ENCODE assay signal across 10 mouse cellular contexts in the genomic region with DNA sequence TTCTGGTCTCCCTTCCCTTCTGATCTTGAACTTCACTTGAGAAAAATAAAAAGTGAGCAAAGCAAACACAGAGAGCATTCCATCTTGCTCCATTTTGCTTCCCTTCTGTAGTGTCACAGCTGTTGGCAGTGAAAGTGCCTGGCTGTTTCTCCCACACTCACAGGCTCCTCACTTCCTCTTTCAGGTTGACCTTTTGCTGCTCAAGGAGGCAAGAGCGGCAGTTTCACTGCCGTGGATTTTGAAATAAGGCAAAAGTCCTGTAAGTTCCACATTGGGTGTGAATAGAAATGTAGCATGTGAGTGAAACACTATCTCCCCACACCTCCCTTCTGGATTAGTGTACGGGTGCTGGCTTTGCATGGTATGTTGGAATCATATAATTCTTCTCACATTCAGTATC.
A peak's percentile ranks its signal among the peaks of the same experiment; 100 is the strongest.
DNase-seq lines count a peak whose midpoint lies in the region; ATAC-seq and TF ChIP-seq lines count a peak whose summit lies in the region.
"Had no signal": no experiment of that assay in that cellular context is flagged by ENCODE, and none has a peak within 500 bp of the region (broad histone marks: within the 10 kb centered on the region; RNA-seq: fewer than 3 reads in every experiment).

No protein-coding gene starts in this region.

- no peaks in the 10 kb centered on the region for H3K36me3 ChIP-seq in heart, embryonic 10.5 days
- no peaks in the 10 kb centered on the region for H3K36me3 ChIP-seq in lung, postnatal 0 days (ENCODE audit: insufficient read depth, low read length)
- H3K36me3 ChIP-seq in forebrain, embryonic 16.5 days (ENCODE audit: control insufficient read depth, insufficient read depth) = no peaks in the 10 kb centered on the region

- no peak for TF ChIP-seq CTCF in lung, postnatal 0 days (IDR thresholded peaks at IDR 0.05)

- no peak overlapping the region for H3K4me3 ChIP-seq in heart, embryonic 10.5 days
- no peak overlapping the region for H3K4me3 ChIP-seq in lung, postnatal 0 days (ENCODE audit: low read depth, low read length)
- no peak overlapping the region for H3K4me3 ChIP-seq in forebrain, embryonic 16.5 days (replicated peaks; ENCODE audit: low read length)

- H3K9ac ChIP-seq in lung, postnatal 0 days (replicated peaks; ENCODE audit: low read depth) = no peak overlapping the region
- no peak overlapping the region for H3K9ac ChIP-seq in forebrain, embryonic 16.5 days (replicated peaks; ENCODE audit: low read depth, low read length)

- no peak overlapping the region for H3K27ac ChIP-seq in heart, embryonic 10.5 days
- no peak overlapping the region for H3K27ac ChIP-seq in lung, postnatal 0 days (ENCODE audit: low read length)
- H3K27ac ChIP-seq in forebrain, embryonic 16.5 days (ENCODE audit: low read length) = no peak overlapping the region

- H3K9me3 ChIP-seq in heart, embryonic 10.5 days = no peaks in the 10 kb centered on the region
- no peaks in the 10 kb centered on the region for H3K9me3 ChIP-seq in lung, postnatal 0 days (ENCODE audit: low read length)
- no peaks in the 10 kb centered on the region for H3K9me3 ChIP-seq in forebrain, embryonic 16.5 days (ENCODE audit: control insufficient read depth, low read length)

- peaks cover 3% of the 10 kb centered on the region; the same call in 1 of the 2 replicates for H3K4me1 ChIP-seq in heart, embryonic 10.5 days
- no peaks in the 10 kb centered on the region for H3K4me1 ChIP-seq in lung, postnatal 0 days (ENCODE audit: insufficient read depth, low read depth, low read length)
- H3K4me1 ChIP-seq in forebrain, embryonic 16.5 days (replicated peaks; ENCODE audit: control insufficient read depth, insufficient read depth, low read length) = no peaks in the 10 kb centered on the region; the same call in 1 of the 2 replicates

- TF ChIP-seq EP300 in lung, postnatal 0 days (IDR thresholded peaks at IDR 0.05) = no peak

- no peaks in the 10 kb centered on the region for H3K27me3 ChIP-seq in heart, embryonic 10.5 days (ENCODE audit: insufficient read depth, poor library complexity, severe bottlenecking)
- no peaks in the 10 kb centered on the region for H3K27me3 ChIP-seq in lung, postnatal 0 days (replicated peaks; ENCODE audit: insufficient read depth, low read length)
- no peaks in the 10 kb centered on the region for H3K27me3 ChIP-seq in forebrain, embryonic 16.5 days (replicated peaks; ENCODE audit: control insufficient read depth, insufficient read depth, low read length)

- DNase-seq in heart, adult 8-10 months (ENCODE audit: low spot score) = peak; percentile 19
- DNase-seq in heart, embryonic 10.5 days (ENCODE audit: low spot score) = no peak
- peak; percentile 76 for DNase-seq in A20 (ENCODE audit: low read depth, low spot score)
- peak; percentile 17 for DNase-seq in brain, adult 2 months (ENCODE audit: low read depth, low spot score)
- DNase-seq in lung, postnatal 0 days (ENCODE audit: low spot score) = peak; percentile 69
- DNase-seq in cerebellum, postnatal 36 days = no peak
- DNase-seq in ovary, postnatal 14 days (ENCODE audit: low spot score) = no peak
- DNase-seq: cerebellum, adult 9-10 months had no signal

- peak; percentile 61 for ATAC-seq in lung, postnatal 0 days
- ATAC-seq in forebrain, embryonic 16.5 days = no peak
- ATAC-seq: forebrain, embryonic 14.5 days had no signal

- 68% methylated on average over 3 of the region's 3 CpGs for WGBS in heart, embryonic 10.5 days
- 19% methylated on average over 3 of the region's 3 CpGs for WGBS in lung, postnatal 0 days
- WGBS in forebrain, embryonic 16.5 days = 81% methylated on average over 3 of the region's 3 CpGs

- H3K4me2 ChIP-seq in lung, postnatal 0 days (replicated peaks; ENCODE audit: low read depth, low read length) = no peak overlapping the region
- no peak overlapping the region for H3K4me2 ChIP-seq in forebrain, embryonic 16.5 days (ENCODE audit: low read length)

Comparison
In these comparisons a context has a peak if more than half of its experiments do, and no peak if none do; other contexts are left out.
1. DNase-seq: peak in heart, adult 8-10 months (single experiment), A20 (single experiment), brain, adult 2 months (single experiment) and lung, postnatal 0 days (single experiment); none in heart, embryonic 10.5 days (single experiment), cerebellum, postnatal 36 days (0 of 2) and ovary, postnatal 14 days (single experiment).